Mouse (Mus musculus) kidney, adult 2 months (tissue): ENCODE measurements around the gene Limk2. TPM values are rescaled to one million over a fixed set of nuclear protein-coding genes. Genes with fewer than 3 reads are reported as not detected.

Experiments used
- DNase-seq: peaks from one replicate; pipeline ENCODE4 v3.0.0; 2021
- H3K27ac ChIP-seq: fragments of 200-500 bp; 2 replicates; pipeline ENCODE4 v1.5.1; 2012; ENCODE audit warnings: low read depth, low read length, control low read depth, inconsistent platforms; ENCODE audit not compliant: insufficient read depth
- H3K27me3 ChIP-seq: fragments of 200-500 bp; replicated peaks from 2 replicates; pipeline ENCODE4 v1.6.1; 2012; ENCODE audit warnings: mild to moderate bottlenecking, moderate library complexity, low read length, inconsistent platforms; ENCODE audit not compliant: control insufficient read depth, insufficient read depth
- H3K36me3 ChIP-seq: fragments of 200-500 bp; 2 replicates; pipeline ENCODE4 v1.6.1; 2012; ENCODE audit warnings: mild to moderate bottlenecking, moderate library complexity, low read length, inconsistent platforms; ENCODE audit not compliant: control insufficient read depth, insufficient read depth
- H3K4me1 ChIP-seq: fragments of 200-500 bp; 2 replicates; pipeline ENCODE4 v1.6.1; 2011; ENCODE audit warnings: low read length; ENCODE audit not compliant: control insufficient read depth, insufficient read depth
- H3K4me3 ChIP-seq: fragments of 200-500 bp; 2 replicates; pipeline ENCODE4 v1.5.1; 2011; ENCODE audit warnings: mild to moderate bottlenecking, low read depth, low read length, control low read depth; ENCODE audit not compliant: insufficient read depth
- CTCF ChIP-seq: fragments of 200-500 bp; conservative IDR thresholded peaks from 2 replicates; pipeline ENCODE4 v1.5.1; 2011; ENCODE audit warnings: low read depth, mild to moderate bottlenecking, control low read depth, low read length, moderate library complexity, mixed read lengths; ENCODE audit not compliant: insufficient read depth, insufficient read length
- POLR2A ChIP-seq: fragments of 200-500 bp; IDR thresholded peaks from one replicate; pipeline ENCODE4 v1.6.1; 2011; ENCODE audit warnings: low read depth, low read length, control low read depth
- WGBS: fragments of 180-500 bp; shearing (Covaris S2); methylation state at CpG from one replicate; pipeline ENCODE4 v1.1.7; 2018; 5-methylcytosine and 5-hydroxymethylcytosine counted together
- polyA plus RNA-seq: library from polyadenylated mRNA; depleted of rRNA; stranded (reverse); fragments of >200 nt; gene quantifications from 2 replicates; pipeline ENCODE4 v1.2.3, GENCODE M21; 2012; rRNA removed

Gene Limk2
- polyA plus RNA-seq, 1 experiment: 48.7 TPM

DNA sequence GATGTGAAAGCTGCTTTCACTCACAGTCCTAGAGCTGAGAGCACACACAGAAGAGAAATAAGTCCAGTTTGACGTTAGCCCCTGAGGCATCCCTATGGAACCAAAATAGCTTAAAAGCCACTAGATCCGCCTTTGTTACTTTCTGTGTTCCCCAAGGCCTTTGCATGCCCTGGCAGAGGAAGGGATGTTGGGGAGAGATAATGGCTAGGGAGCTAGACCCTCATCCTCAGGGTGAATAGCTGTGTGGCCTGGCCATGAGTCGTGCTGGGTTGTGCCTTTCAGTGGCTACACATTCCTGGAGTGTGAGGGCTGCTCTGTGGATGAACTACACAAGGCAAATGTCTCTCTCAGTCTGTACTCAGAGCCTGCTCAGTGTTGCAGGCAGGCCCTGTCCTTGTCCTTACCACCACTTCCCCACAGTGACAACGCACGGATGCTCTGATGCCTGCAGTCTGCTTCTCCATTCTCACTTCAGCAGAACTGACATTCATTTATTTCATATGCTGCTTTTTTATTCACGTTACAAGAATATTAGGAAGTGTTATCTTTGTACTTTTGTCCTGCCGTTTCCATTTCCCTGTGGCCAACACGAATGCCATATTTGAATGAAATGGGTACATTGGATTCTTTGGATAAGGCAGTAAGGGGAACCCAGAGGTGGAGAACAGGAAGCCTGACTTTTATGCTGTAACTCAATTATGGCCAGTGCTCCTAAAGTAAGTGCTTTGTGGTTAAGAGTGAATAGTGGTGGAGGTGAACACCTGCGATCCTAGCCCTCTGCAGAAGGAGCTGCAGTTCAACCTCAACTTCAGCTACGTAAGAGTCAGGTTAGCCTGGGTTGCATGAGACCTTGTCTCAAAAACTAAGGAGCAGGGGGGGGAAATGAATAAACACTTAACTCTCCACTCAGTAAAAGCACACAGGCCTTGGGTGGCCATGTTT, 110.8 kb downstream of the Limk2 start:
- no peak for TF ChIP-seq POLR2A
- TF ChIP-seq CTCF: no peak
- no peak overlapping the region for H3K4me3 ChIP-seq
- H3K27me3 ChIP-seq: no peaks in the 10 kb centered on the region
- no peak overlapping the region for H3K27ac ChIP-seq
- peaks cover 9% of the 10 kb centered on the region; the same call in 1 of the 2 replicates for H3K4me1 ChIP-seq
- no peak for DNase-seq
- WGBS: 80% methylated on average over 10 of the region's 10 CpGs
- H3K36me3 ChIP-seq: peaks cover 7% of the 10 kb centered on the region; the same call in 1 of the 2 replicates

DNA sequence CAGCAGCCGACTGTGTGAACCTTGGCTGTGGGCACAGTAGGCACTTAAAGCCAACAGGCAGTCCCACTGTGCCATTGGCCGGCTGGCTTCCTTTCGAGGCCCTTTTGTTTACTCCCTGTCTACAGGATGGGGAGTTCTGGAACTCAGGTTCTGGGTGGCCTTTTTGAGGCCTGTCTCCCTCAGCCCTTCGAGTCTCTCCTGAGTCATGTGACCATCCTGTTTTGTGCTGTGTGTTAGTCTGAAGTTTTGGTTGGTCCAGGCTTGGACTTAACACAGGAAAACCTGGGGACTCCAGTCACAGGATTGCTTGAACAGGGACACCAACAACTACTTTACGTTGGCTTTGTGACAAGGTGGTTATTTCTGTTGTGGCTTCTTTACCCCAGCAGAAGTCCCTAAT, 112.9 kb downstream of the Limk2 start:
- Histone ChIP-seq H3K27ac (no peak overlapping the region), H3K36me3 (peaks cover 7% of the 10 kb centered on the region; the same call in 1 of the 2 replicates), H3K4me3 (no peak overlapping the region), H3K27me3 (no peaks in the 10 kb centered on the region), H3K4me1 (peaks cover 8% of the 10 kb centered on the region)
- DNase-seq: no peak
- WGBS: 58% methylated on average over 5 of the region's 5 CpGs
- TF ChIP-seq POLR2A: no peak
- TF ChIP-seq CTCF: no peak

DNA sequence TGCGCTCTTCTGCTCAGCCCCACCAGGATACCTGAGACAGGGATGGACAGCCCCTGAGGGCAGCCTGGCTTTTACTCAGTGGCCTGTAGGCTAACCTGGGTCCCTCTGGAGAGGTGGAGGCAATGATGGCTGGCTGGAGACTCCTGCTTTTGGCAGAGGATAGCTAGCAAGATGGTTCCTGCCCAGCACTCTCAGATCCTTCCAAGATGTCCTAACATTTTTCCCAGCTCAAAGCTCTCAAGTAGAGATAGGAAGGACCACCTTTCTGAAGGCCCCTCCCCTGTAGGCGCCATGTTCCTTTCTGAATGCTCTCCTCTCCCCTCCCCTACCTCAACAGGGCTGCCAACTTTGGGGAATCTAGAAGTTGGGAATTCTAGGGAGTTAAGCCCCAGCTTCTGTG, 114.3 kb downstream of the Limk2 start:
- 97% methylated on average over 2 of the region's 2 CpGs for WGBS

More for the DNA sequence above, 114.3 kb downstream of the Limk2 start:
- Histone ChIP-seq H3K4me1 (peaks cover 10% of the 10 kb centered on the region), H3K36me3 (peaks cover 7% of the 10 kb centered on the region; the same call in 1 of the 2 replicates), H3K27me3 (no peaks in the 10 kb centered on the region), H3K27ac (no peak overlapping the region), H3K4me3 (no peak overlapping the region)
- no peak for DNase-seq
- no peak for TF ChIP-seq CTCF
- TF ChIP-seq POLR2A: no peak

Other genes starting within 250 kb of the Limk2 start
- gene Sfi1, start 215.7 kb downstream of the Limk2 start, polyA plus RNA-seq: 17.3 and 19.4 TPM in 2 replicates
- 32.0 and 32.8 TPM in 2 replicates for gene Eif4enif1, start 206.8 kb downstream of the Limk2 start, polyA plus RNA-seq
- 25.4 and 28.4 TPM in 2 replicates for gene Drg1, start 142.8 kb downstream of the Limk2 start, polyA plus RNA-seq
- gene Patz1, start 120.3 kb downstream of the Limk2 start, polyA plus RNA-seq: 36.3 and 43.1 TPM in 2 replicates
- gene Pik3ip1, start 78.8 kb downstream of the Limk2 start, polyA plus RNA-seq: 8.5 and 12.6 TPM in 2 replicates
- 48.9 and 49.4 TPM in 2 replicates for gene Rnf185, start 43.2 kb upstream of the Limk2 start, polyA plus RNA-seq
- gene Pla2g3, start 79.1 kb upstream of the Limk2 start, polyA plus RNA-seq: 0.19 and 0.27 TPM in 2 replicates
- 24.0 and 28.0 TPM in 2 replicates for gene Inpp5j, start 95.6 kb upstream of the Limk2 start, polyA plus RNA-seq
- gene Selenom, start 105.5 kb upstream of the Limk2 start, polyA plus RNA-seq: 136 and 163 TPM in 2 replicates
- gene Smtn, start 131.4 kb upstream of the Limk2 start, polyA plus RNA-seq: 52.3 and 57.2 TPM in 2 replicates
- gene Morc2a, start 240.0 kb upstream of the Limk2 start, polyA plus RNA-seq: 8.6 and 9.2 TPM in 2 replicates